Mouse (Mus musculus): ENCODE measurements around the gene Polr2l.

GRCm38 (mm10) chr7:141517638-141518037, 42.7 kb upstream of the Polr2l start:
- no peak for TF ChIP-seq EP300 (IDR thresholded peaks at IDR 0.05; ENCODE audit: low read depth)
- TF ChIP-seq CTCF (IDR thresholded peaks at IDR 0.05; ENCODE audit: low read depth), result no peak

Measured in liver, embryonic 14.5 days (tissue).